Mouse (Mus musculus) ES-Bruce4 (cell line): ENCODE measurements at regions not wholly inside any gene's neighbourhood (a gene's known extent, or its start where the extent isn't known, plus 50 kb on each side); places are given as distances from the start of the nearest gene placed in this dataset.

Experiments
- H3K27ac ChIP-seq: 2 replicates; pipeline ENCODE4 v1.5.1; 2012; ENCODE audit warnings: low read length, inconsistent platforms; ENCODE audit not compliant: insufficient read depth
- H3K27me3 ChIP-seq: 2 replicates; pipeline ENCODE4 v1.6.1; 2012; ENCODE audit warnings: mild to moderate bottlenecking, low read length, inconsistent platforms; ENCODE audit not compliant: control insufficient read depth, poor library complexity, insufficient read depth, severe bottlenecking
- H3K36me3 ChIP-seq: 2 replicates; pipeline ENCODE4 v1.6.1; 2012; ENCODE audit warnings: inconsistent platforms, mild to moderate bottlenecking, low read length, moderate library complexity; ENCODE audit not compliant: control insufficient read depth, poor library complexity, insufficient read depth, severe bottlenecking
- H3K4me1 ChIP-seq: one replicate; pipeline ENCODE4 v1.8.1; 2011; ENCODE audit warnings: low read length; ENCODE audit not compliant: control insufficient read depth, insufficient read depth
- H3K4me3 ChIP-seq: 2 replicates; pipeline ENCODE4 v1.5.1; 2011; ENCODE audit warnings: low read depth, mild to moderate bottlenecking, low read length
- H3K9ac ChIP-seq: 2 replicates; pipeline ENCODE4 v1.6.1; 2012; ENCODE audit warnings: low read depth, mild to moderate bottlenecking, inconsistent platforms; ENCODE audit not compliant: poor library complexity, severe bottlenecking
- H3K9me3 ChIP-seq: replicated peaks from 2 replicates; pipeline ENCODE4 v1.6.1; 2012; ENCODE audit warnings: mild to moderate bottlenecking, low read length, inconsistent platforms; ENCODE audit not compliant: control insufficient read depth, poor library complexity, insufficient read depth, severe bottlenecking
- CTCF ChIP-seq: IDR thresholded peaks from one replicate; pipeline ENCODE4 v1.8.1; 2011; ENCODE audit warnings: low read depth, low read length
- EP300 ChIP-seq: IDR thresholded peaks from 2 replicates; pipeline ENCODE4 v1.6.1; 2011; ENCODE audit warnings: low read depth, low read length; ENCODE audit not compliant: insufficient read depth
- POLR2A ChIP-seq: IDR thresholded peaks from one replicate; pipeline ENCODE4 v1.8.1; 2011; ENCODE audit warnings: low read length; ENCODE audit not compliant: insufficient read depth

DNA sequence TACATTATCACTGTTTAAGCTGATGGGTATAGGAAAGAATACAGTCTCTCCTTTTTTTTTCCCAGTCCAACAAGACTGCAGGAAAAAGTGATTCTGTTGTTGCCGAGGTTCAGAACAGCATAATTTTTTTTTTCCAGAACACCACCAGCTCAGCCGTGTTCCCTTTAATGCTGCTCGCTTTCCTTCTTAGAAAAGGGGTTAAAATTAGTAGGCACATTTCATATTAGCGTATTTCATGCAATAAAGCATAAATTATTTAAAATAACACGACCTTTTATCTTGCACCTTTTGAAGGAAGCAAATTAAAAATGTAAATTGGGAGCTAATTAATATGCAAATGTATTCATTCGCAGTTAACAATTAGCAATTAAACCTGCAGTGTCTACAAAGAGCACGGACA lies 50.3 kb upstream of the Vrk1 start:
- no peak overlapping the region for H3K9ac ChIP-seq
- TF ChIP-seq EP300 = no peak
- no peak for TF ChIP-seq CTCF
- no peak for TF ChIP-seq POLR2A
- no peaks in the 10 kb centered on the region for H3K36me3 ChIP-seq
- H3K27ac ChIP-seq = no peak overlapping the region
- H3K4me1 ChIP-seq = no peaks in the 10 kb centered on the region
- no peaks in the 10 kb centered on the region for H3K27me3 ChIP-seq
- H3K4me3 ChIP-seq = no peak overlapping the region
- no peaks in the 10 kb centered on the region for H3K9me3 ChIP-seq
